Mouse (Mus musculus): ENCODE results near the gene Smarcb1.

Gene Smarcb1

DNA sequence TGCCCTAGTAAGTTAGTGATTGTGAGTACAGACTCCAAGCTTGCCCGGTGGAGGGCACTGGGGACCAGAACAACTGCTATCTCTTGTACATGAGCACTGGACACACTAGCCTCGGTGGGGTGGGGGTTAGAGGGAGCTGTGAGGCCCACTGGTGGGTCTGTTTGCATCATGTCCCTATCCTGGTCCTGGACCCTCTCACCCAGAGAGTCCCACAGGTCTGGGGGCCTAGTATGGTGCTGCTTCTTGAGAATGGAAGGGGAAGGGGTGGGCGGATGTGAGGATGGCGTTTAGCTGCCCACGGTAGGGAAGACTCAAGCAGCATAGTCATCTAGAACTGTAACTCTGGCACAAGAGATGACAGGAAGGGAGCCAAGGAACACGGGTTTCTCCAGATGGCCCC, 66.6 kb downstream of the Smarcb1 start:
- DNase-seq: no peak

GRCm38 (mm10) chr10:75854096-75854495, 67.3 kb downstream of the Smarcb1 start:
- no peak for DNase-seq

DNA sequence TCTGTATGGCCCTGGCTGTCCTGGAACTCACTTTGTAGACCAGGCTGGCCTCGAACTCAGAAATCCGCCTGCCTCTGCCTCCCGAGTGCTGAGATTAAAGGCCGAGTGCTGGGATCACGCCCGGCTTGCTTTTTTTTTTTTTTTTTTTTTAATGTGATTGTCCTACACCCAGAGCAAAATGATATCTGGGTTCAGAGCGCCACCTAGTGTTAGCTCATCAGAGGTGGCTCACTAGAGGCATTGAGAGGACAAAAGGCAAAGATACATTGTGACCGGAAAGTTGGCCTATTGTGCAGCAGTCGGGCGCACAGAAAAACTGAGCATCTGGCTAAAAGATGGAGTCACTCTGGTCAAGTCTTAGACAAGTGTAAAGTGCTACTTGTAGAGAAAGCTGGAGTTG, 68.0 kb downstream of the Smarcb1 start:
- peak; percentile 86 to 93 for DNase-seq

GRCm38 (mm10) chr10:75852539-75853125, 68.8 kb downstream of the Smarcb1 start:
- DNase-seq: no peak

DNA sequence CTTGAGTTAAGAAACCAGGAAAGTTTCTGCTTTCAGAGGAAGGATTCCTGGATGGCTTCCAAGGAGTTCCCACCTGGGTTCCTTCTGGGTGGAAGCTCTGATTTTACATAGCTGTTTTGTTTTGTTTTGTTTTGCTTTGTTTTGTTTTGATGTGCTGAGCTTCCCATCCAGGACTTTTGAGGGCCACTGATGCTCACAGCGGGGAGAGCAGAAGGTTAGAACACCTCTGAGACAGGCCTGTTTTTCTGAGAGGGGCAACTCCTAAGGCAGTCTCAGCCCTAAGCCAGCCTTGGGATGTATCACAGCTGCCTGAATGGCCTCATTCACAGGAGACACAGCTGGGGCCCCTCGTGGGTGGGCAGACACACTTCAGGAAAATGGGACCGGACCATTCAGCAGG, 69.7 kb downstream of the Smarcb1 start:
- DNase-seq: no peak

DNA sequence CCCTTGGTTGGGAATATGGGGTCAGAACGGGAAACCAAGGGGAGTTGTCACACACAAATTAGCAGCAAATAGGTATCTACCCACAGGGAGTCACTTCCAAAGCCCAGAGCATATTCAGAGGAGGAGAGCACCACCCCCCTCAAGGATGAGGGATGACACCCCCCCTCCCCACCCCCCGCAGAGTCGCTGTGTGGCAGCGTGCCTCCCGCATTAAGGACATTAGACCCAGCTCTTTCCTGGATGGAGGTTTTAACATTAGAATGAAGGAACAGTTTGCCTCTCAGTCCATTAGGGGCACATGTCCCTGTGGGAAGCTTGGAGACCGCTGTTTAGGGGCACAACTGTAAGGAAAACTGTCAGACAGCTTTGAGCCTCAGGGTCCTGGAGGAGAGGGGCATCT, 70.3 kb downstream of the Smarcb1 start:
- no peak for DNase-seq

DNA sequence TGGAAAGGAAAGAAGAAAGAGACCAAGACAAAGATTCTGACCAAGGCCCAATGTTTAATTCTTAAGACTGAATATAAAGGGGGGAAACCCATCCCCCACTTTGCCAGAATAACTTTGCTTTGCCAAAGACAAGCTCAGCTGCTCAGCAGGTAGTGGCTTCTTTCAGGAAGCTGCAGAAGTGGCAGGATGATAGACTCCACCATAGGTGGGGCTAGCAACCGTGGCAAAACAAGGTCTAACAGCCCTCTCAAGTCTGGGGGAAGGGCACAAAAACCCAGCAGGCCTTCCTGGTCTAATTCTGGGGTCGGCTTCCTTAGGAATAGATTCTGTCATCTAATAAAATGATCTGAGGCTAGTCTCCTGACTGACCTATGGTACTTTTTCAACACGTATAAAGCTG, 73.0 kb downstream of the Smarcb1 start:
- no peak for DNase-seq

Measured in cerebellum, postnatal 25 days (tissue).